Mouse (Mus musculus): ENCODE data around the gene Abhd4.

Gene Abhd4

GRCm38 (mm10) chr14:54276446-54276845 is 22.5 kb downstream of the Abhd4 start:
- no peak for DNase-seq (ENCODE audit: inconsistent ontology term)

GRCm38 (mm10) chr14:54284839-54285238 is 30.9 kb downstream of the Abhd4 start, which contains the start of gene Olfr49:
Olfr49 (minus strand) TSS chr14:54284939.
- DNase-seq (ENCODE audit: inconsistent ontology term): no peak

DNA sequence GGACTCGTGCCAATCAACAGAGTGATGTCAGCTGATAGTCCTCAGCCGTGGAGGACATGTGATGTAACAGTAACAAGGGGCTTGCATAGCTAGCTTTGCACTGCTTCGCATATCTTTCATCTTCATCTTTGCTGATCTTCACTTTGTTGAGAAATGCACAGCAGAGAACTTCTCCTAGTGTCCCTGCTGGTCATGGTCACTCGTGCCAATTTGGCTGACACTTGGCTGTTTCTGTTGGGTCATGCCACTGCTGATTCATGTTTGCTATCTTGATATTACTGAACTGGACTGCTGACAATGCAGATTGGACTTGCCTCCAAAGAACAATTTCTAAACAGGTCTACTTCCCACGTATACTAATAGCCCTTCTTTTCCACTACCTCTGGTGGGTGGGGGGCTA is 46.1 kb downstream of the Abhd4 start:
- DNase-seq (ENCODE audit: inconsistent ontology term): no peak

GRCm38 (mm10) chr14:54300676-54301075 is 46.7 kb downstream of the Abhd4 start:
- no peak for DNase-seq (ENCODE audit: inconsistent ontology term)

- DNase-seq (ENCODE audit: inconsistent ontology term): no peak
Measured at GRCm38 (mm10) chr14:54311763-54312162, 57.8 kb downstream of the Abhd4 start.
